Mouse (Mus musculus) kidney, embryonic 16.5 days (tissue): ENCODE data around the gene Kras. TPM values are rescaled to one million over a fixed set of nuclear protein-coding genes. Genes with fewer than 3 reads are reported as not detected.

Experiments
- ATAC-seq: fragments of 200-750 bp; cut with Nextera tagmentation; 2 replicates; pipeline ENCODE4 v1.8.0; 2017; ENCODE audit warnings: moderate TSS enrichment; ENCODE audit not compliant: low FRiP score, low TSS enrichment
- H3K27ac ChIP-seq: fragments of 300-500 bp; sonication (generic); 2 replicates; pipeline ENCODE4 v1.5.1; 2014; ENCODE audit warnings: low read length
- H3K27me3 ChIP-seq: fragments of 300-500 bp; sonication (generic); 2 replicates; pipeline ENCODE4 v1.6.1; 2014; ENCODE audit warnings: low read length, control low read depth, mixed read lengths; ENCODE audit not compliant: insufficient read depth
- H3K36me3 ChIP-seq: fragments of 300-500 bp; sonication (generic); 2 replicates; pipeline ENCODE4 v1.6.1; 2014; ENCODE audit warnings: low read length, control low read depth, mixed read lengths; ENCODE audit not compliant: insufficient read depth
- H3K4me1 ChIP-seq: fragments of 300-500 bp; sonication (generic); 2 replicates; pipeline ENCODE4 v1.6.1; 2014; ENCODE audit warnings: low read length, control low read depth, mixed read lengths; ENCODE audit not compliant: insufficient read depth
- H3K4me2 ChIP-seq: fragments of 300-500 bp; sonication (generic); replicated peaks from 2 replicates; pipeline ENCODE4 v1.6.1; 2014; ENCODE audit warnings: low read depth, low read length
- H3K4me3 ChIP-seq: fragments of 300-500 bp; sonication (generic); 2 replicates; pipeline ENCODE4 v1.5.1; 2014; ENCODE audit warnings: mild to moderate bottlenecking, low read length
- H3K9ac ChIP-seq: fragments of 300-500 bp; sonication (generic); replicated peaks from 2 replicates; pipeline ENCODE4 v1.6.1; 2014; ENCODE audit warnings: low read length
- H3K9me3 ChIP-seq: fragments of 300-500 bp; sonication (generic); 2 replicates; pipeline ENCODE4 v1.6.1; 2016; ENCODE audit warnings: low read length, control low read depth
- WGBS: fragments of 180-500 bp; shearing (Covaris S2); extraction: QIAGEN DNeasy Blood & Tissue Kit; methylation state at CpG from one replicate; pipeline ENCODE4 v1.1.7; 2014; 5-methylcytosine and 5-hydroxymethylcytosine counted together
- polyA plus RNA-seq: library from polyadenylated mRNA; unstranded; fragments of >200 nt; fragmentation: Nextera tagmentation; extraction: Ambion mirVana; gene quantifications from 2 replicates; pipeline ENCODE4 v1.2.1, GENCODE M21; 2015

Kras gene
- polyA plus RNA-seq, 1 experiment from 2014 or later, result 68.9 TPM

GRCm38 (mm10) chr6:145197949-145198686 lies 51.9 kb downstream of the Kras start:
- no peaks in the 10 kb centered on the region for H3K4me1 ChIP-seq
- H3K4me3 ChIP-seq, result no peak overlapping the region
- 89% methylated on average over 8 of the region's 8 CpGs for WGBS
- no peak overlapping the region for H3K9ac ChIP-seq
- ATAC-seq, result no peak
- no peaks in the 10 kb centered on the region for H3K36me3 ChIP-seq
- H3K4me2 ChIP-seq, result no peak overlapping the region
- no peak overlapping the region for H3K27ac ChIP-seq
- H3K27me3 ChIP-seq, result no peaks in the 10 kb centered on the region
- H3K9me3 ChIP-seq, result no peaks in the 10 kb centered on the region

- no peaks in the 10 kb centered on the region for H3K27me3 ChIP-seq
- no peak overlapping the region for H3K27ac ChIP-seq
- 78% methylated on average over 11 of the region's 11 CpGs for WGBS
- H3K4me2 ChIP-seq, result no peak overlapping the region
- no peaks in the 10 kb centered on the region for H3K36me3 ChIP-seq
- H3K9me3 ChIP-seq, result no peaks in the 10 kb centered on the region
- H3K4me1 ChIP-seq, result no peaks in the 10 kb centered on the region
- no peak overlapping the region for H3K9ac ChIP-seq
- ATAC-seq, result no peak
- H3K4me3 ChIP-seq, result no peak overlapping the region
Observed at GRCm38 (mm10) chr6:145193446-145193845, 56.6 kb downstream of the Kras start.

GRCm38 (mm10) chr6:145193038-145193437 lies 57.0 kb downstream of the Kras start:
- Histone ChIP-seq H3K9ac (no peak overlapping the region), H3K27me3 (no peaks in the 10 kb centered on the region), H3K27ac (no peak overlapping the region), H3K4me2 (no peak overlapping the region), H3K9me3 (no peaks in the 10 kb centered on the region), H3K4me1 (no peaks in the 10 kb centered on the region), H3K4me3 (no peak overlapping the region), H3K36me3 (no peaks in the 10 kb centered on the region)
- WGBS, result 84% methylated on average over 3 of the region's 3 CpGs
- no peak for ATAC-seq

GRCm38 (mm10) chr6:145187093-145188088 lies 62.6 kb downstream of the Kras start:
- H3K9me3 ChIP-seq, result no peaks in the 10 kb centered on the region
- peak overlapping the region; percentile 37 for H3K4me3 ChIP-seq
- H3K36me3 ChIP-seq, result no peaks in the 10 kb centered on the region
- peak overlapping the region; percentile 24 for H3K9ac ChIP-seq
- no peaks in the 10 kb centered on the region for H3K27me3 ChIP-seq
- peak overlapping the region; percentile 56 for H3K4me2 ChIP-seq
- no peak for ATAC-seq
- no peak overlapping the region for H3K27ac ChIP-seq
- no peaks in the 10 kb centered on the region for H3K4me1 ChIP-seq
- 50% methylated on average over 27 of the region's 27 CpGs for WGBS

- ATAC-seq, result no peak
- no peak overlapping the region for H3K27ac ChIP-seq
- no peaks in the 10 kb centered on the region for H3K4me1 ChIP-seq
- H3K4me2 ChIP-seq, result no peak overlapping the region
- H3K4me3 ChIP-seq, result no peak overlapping the region
- no peaks in the 10 kb centered on the region for H3K27me3 ChIP-seq
- H3K9me3 ChIP-seq, result no peaks in the 10 kb centered on the region
- H3K9ac ChIP-seq, result no peak overlapping the region
- 97% methylated on average over 1 of the region's 1 CpGs for WGBS
- no peaks in the 10 kb centered on the region for H3K36me3 ChIP-seq
Observed at GRCm38 (mm10) chr6:145186096-145186495, 63.9 kb downstream of the Kras start.

- Histone ChIP-seq H3K4me3 (no peak overlapping the region), H3K9me3 (no peaks in the 10 kb centered on the region), H3K4me2 (no peak overlapping the region), H3K27ac (no peak overlapping the region), H3K9ac (no peak overlapping the region), H3K4me1 (no peaks in the 10 kb centered on the region), H3K27me3 (no peaks in the 10 kb centered on the region), H3K36me3 (no peaks in the 10 kb centered on the region)
- ATAC-seq, result no peak
- WGBS, result 63% methylated on average over 8 of the region's 8 CpGs
Observed at GRCm38 (mm10) chr6:145182044-145182443, 68.0 kb downstream of the Kras start.

- 22% methylated on average over 6 of the region's 6 CpGs for WGBS
- Histone ChIP-seq H3K4me3 (no peak overlapping the region), H3K36me3 (no peaks in the 10 kb centered on the region), H3K9ac (no peak overlapping the region), H3K27me3 (no peaks in the 10 kb centered on the region), H3K9me3 (no peaks in the 10 kb centered on the region), H3K4me1 (peaks cover 13% of the 10 kb centered on the region), H3K27ac (no peak overlapping the region), H3K4me2 (no peak overlapping the region)
- ATAC-seq, result peak; percentile 44; the same call in 1 of the 2 replicates
Observed at GRCm38 (mm10) chr6:145179665-145180064, 70.4 kb downstream of the Kras start.

GRCm38 (mm10) chr6:145176474-145176873 lies 73.6 kb downstream of the Kras start:
- Histone ChIP-seq H3K9me3 (no peaks in the 10 kb centered on the region), H3K36me3 (no peaks in the 10 kb centered on the region), H3K9ac (no peak overlapping the region), H3K4me3 (no peak overlapping the region), H3K27me3 (no peaks in the 10 kb centered on the region), H3K4me1 (peaks cover 27% of the 10 kb centered on the region), H3K27ac (no peak overlapping the region), H3K4me2 (no peak overlapping the region)
- WGBS, result 57% methylated on average over 10 of the region's 10 CpGs
- 0 out of 2 replicates have a peak, but pooled peaks have one; percentile 7 for ATAC-seq

GRCm38 (mm10) chr6:145175571-145175981 lies 74.5 kb downstream of the Kras start:
- Histone ChIP-seq H3K4me3 (no peak overlapping the region), H3K4me2 (peak overlapping the region; percentile 29)

More at GRCm38 (mm10) chr6:145175571-145175981, 74.5 kb downstream of the Kras start:
- H3K9me3 ChIP-seq, result no peaks in the 10 kb centered on the region
- no peak overlapping the region for H3K27ac ChIP-seq
- no peaks in the 10 kb centered on the region for H3K36me3 ChIP-seq
- H3K27me3 ChIP-seq, result no peaks in the 10 kb centered on the region
- H3K4me1 ChIP-seq, result peaks cover 27% of the 10 kb centered on the region
- WGBS, result 26% methylated on average over 9 of the region's 9 CpGs
- peak; percentile 46 for ATAC-seq
- H3K9ac ChIP-seq, result no peak overlapping the region
